Mouse (Mus musculus): ENCODE measurements around the gene Lztr1. TPM values are rescaled to one million over a fixed set of nuclear protein-coding genes. Genes with fewer than 3 reads are reported as not detected.
"Not testable (repeated sequence)": the region's sequence is repeated elsewhere in the genome, so short reads cannot be mapped to it uniquely, and the experiment has no call there.

The Lztr1 gene
- total RNA-seq, 2 experiments from 2014 or later = 35.0 to 73.7 TPM

- ATAC-seq (replicated peaks; ENCODE audit: poor library complexity, severe bottlenecking) = no peak
Observed at GRCm38 (mm10) chr16:17502681-17503080, 5.8 kb upstream of the Lztr1 start.

- no peak for ATAC-seq (replicated peaks; ENCODE audit: poor library complexity, severe bottlenecking)
Observed at GRCm38 (mm10) chr16:17507018-17507552, 1.4 kb upstream of the Lztr1 start.

GRCm38 (mm10) chr16:17508031-17508430, 457 bp upstream of the Lztr1 start:
- ATAC-seq (replicated peaks; ENCODE audit: poor library complexity, severe bottlenecking) = not testable (repeated sequence)

DNA sequence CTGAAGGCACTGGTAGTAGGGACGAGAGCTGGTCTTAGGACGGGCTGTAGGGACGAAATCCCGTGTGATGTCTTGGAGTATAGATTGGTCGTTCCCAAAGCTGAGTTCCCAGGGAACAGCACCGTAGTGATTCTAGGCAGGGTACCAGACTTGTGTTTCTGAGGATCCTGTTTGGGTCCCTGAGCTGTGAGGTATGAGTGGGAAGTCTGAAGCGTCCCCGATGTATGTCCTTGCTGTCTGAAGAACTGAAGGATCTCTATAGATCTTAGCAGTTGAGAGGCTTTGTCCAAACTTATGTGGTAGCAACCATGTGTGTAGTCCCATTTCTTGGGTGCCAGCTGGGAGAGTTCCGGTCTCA, 731 bp downstream of the Lztr1 start:
- ATAC-seq (replicated peaks; ENCODE audit: poor library complexity, severe bottlenecking) = no peak

DNA sequence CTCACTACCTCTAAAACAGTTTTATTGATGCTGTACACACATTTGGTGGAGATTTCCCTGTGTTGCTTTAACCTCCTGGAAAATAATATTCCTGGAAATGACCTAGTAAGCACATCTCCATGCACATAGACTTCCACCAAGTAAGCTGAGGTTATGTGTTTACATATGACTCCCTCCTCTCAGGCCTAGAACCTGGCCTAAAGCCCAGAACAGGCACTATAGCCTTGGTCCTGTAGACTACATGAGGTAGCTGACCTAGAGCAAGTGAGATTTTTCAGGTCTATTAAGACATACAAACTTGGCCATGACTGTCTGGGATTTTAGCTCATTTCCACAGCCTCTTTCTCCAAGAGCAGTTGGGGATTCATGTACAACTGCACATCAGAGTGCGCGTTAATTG, 1.7 kb downstream of the Lztr1 start:
- no peak for ATAC-seq (replicated peaks; ENCODE audit: poor library complexity, severe bottlenecking)

DNA sequence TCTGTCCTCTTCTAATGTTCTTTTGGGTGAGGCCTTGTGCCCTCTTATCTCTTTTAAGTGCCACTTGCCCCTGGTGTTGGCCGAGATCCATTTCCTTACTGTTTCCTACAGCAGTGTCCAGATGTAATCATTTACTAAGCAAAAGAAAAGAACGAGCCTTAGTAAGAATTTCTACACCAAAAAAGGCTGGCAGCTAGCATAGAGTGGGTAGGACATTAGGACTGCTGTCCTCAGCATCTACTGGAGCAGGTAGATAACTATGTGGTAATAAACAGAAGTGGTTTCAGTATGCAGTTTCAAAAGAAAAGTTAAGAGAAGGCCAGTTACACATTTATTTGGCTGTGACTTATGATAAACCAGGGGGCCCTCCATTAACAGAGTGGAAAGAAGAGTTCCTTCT, 2.2 kb downstream of the Lztr1 start:
- no peak for ATAC-seq (replicated peaks; ENCODE audit: poor library complexity, severe bottlenecking)

DNA sequence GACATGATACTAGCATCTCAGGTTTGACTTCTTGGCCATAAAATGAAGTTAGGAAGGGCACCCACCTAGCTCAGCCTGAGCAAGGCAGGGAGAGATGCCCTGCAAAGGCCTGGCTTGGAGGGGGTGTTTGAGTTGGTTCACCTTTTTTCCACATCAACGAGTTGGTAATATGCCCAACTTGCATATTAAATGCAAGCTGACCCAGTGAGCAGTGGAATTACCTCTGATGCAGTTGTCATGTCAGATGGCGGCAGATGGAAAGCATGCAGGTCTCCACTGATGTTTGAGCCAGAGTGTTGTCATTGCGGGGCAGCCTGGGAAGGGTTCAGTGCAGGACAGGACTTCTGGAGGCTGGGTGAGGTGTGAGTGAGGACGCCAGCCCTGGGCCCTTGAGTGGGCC, 2.9 kb downstream of the Lztr1 start:
- no peak for ATAC-seq (replicated peaks; ENCODE audit: poor library complexity, severe bottlenecking)

GRCm38 (mm10) chr16:17518910-17519309, 10.4 kb downstream of the Lztr1 start:
- ATAC-seq (replicated peaks; ENCODE audit: poor library complexity, severe bottlenecking) = no peak

GRCm38 (mm10) chr16:17524156-17524555, 15.7 kb downstream of the Lztr1 start:
- ATAC-seq (replicated peaks; ENCODE audit: poor library complexity, severe bottlenecking) = no peak

DNA sequence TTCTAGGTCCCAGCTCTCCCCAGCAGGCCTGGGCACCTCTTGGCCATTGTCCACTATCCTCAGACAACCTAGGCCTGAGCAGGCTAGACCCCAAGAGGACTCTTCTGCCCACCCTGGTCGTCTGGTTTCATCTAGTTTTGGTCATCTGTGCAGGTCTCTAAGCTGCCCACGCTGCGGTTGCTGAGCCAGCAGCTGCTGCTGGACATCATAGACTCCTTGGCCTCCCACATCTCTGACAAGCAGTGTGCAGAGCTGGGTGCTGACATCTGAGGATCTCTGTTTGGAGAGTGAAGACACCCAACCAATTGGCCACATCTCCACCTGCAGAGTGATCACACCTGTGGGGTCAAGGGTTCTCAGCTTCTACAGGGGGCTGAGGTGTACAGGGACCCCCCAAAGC, 17.0 kb downstream of the Lztr1 start:
- no peak for ATAC-seq (replicated peaks; ENCODE audit: poor library complexity, severe bottlenecking)

DNA sequence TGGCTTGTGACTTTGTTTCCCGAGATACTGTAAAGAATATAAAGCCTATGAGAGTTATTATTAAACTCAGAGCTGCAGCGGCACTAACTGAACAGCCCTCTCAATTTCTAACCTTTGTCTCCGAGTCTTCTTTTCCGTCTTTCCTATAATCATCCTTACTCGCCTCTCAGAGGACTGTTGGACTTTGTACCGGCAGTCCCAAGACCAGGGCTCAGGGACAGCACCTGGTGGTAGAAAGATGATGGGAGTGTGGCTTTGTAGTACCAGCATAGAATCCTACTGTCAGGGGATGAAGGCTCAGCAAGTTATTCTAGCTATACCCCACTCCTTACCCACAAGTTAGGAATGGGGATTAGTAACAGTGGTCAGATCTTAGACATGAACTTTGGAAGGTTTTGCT, 17.7 kb downstream of the Lztr1 start:
- no peak for ATAC-seq (replicated peaks; ENCODE audit: poor library complexity, severe bottlenecking)

DNA sequence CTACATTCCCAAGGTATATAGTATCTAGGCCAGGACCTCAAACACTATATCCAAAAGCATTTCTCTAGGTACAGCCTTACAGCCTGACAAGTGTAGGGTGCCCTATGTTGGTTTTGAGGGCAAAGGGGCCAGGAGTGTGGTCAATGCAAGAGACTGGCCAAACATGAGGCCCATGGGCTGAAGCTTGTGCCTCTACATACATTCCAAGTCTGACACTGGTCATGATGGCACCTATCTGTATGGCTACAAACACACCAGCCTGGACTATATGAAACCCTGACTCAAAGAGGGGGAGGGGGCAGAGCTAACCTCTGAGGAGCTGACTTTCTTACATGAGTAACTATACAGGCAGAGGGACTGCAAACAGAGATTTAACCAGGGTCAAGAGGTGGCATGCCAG, 19.1 kb downstream of the Lztr1 start:
- no peak for ATAC-seq (replicated peaks; ENCODE audit: poor library complexity, severe bottlenecking)

DNA sequence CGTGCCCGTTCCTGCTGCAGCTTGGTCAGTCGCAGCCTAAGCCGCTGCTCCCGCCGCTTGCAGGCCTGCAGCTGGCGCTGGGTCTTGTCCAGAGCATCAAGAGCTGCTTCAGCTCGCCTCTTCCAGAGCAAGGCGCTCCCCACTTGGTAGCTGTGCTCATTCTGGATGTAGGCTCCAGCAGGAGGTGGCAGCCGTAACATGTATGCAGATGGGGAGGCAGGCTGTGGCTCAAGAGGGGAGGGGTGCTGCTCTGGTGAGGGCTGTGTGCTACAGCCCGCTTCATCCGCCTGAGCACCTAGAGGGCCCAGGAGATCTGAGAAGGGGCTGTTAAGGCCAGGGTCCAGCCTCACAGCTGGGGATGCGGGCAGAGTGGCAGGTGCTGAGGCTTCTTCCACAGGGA, 19.8 kb downstream of the Lztr1 start:
- no peak for ATAC-seq (replicated peaks; ENCODE audit: poor library complexity, severe bottlenecking)

- no peak for ATAC-seq (replicated peaks; ENCODE audit: poor library complexity, severe bottlenecking)
Observed at GRCm38 (mm10) chr16:17529981-17530586, 21.6 kb downstream of the Lztr1 start.

DNA sequence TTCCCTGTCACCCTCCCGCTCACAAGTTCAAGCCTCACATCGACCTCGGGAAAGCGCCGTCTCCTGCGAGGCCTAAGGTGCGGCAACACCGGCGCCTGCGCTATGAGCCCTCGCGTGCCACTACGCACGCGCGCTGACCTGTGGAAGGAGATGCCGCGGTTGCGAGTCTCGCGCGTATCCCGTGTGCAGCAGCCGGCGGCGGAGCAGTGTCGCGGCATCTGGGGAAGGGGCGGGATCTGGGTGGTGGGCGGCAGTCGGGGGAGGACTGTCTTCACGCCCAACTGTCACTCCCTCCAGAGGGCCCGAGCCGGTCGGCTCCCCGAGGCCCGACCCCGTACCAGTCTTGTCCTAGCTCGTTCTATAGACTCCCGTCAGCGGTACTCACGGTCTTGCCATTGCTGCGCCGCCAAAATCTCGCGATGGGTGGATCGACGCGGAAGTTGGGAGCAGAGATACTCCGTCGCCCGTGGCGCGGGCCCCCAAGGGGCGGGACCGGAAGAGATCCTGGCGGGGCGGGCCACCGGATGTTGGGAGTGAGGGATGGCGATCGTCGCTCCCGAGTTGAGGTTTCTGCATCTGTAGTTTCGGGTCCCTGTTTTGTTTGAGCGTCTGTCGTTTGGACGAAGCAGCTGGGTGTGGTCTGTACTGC, 22.3 kb downstream of the Lztr1 start, which contains the start of gene Thap7:
Gene Thap7, minus strand, starts transcription at position 497 of the 649 bp plus-strand sequence.
- peak; percentile 91 for ATAC-seq (replicated peaks; ENCODE audit: poor library complexity, severe bottlenecking)

- ATAC-seq (replicated peaks; ENCODE audit: poor library complexity, severe bottlenecking) = 0 out of 2 replicates have a peak, but pooled peaks have one; percentile 12
Observed at GRCm38 (mm10) chr16:17532271-17532670, 23.8 kb downstream of the Lztr1 start.

GRCm38 (mm10) chr16:17532676-17533329, 24.3 kb downstream of the Lztr1 start:
- ATAC-seq (replicated peaks; ENCODE audit: poor library complexity, severe bottlenecking) = no peak

- ATAC-seq (replicated peaks; ENCODE audit: poor library complexity, severe bottlenecking) = no peak
Observed at GRCm38 (mm10) chr16:17536584-17536983, 28.1 kb downstream of the Lztr1 start.

DNA sequence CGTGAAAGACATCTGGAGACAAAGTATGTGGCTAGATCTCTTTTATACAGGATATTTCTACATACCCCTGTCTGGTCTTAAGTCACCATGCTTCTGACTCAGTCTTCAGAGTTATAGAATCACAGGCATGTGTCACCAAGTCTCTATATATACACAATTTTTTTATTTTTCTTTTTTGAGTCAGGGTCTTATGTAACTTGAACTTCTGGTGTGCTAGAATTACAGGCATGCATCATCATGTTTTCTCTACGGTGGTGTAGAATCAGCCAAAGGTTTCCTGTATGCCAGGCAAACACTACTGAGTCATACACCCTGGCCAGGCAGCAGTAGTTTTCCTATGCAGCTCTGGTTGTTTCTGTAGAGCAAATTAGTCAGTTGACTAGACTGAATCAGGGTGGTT, 34.1 kb downstream of the Lztr1 start:
- ATAC-seq (replicated peaks; ENCODE audit: poor library complexity, severe bottlenecking) = no peak

- no peak for ATAC-seq (replicated peaks; ENCODE audit: poor library complexity, severe bottlenecking)
Observed at GRCm38 (mm10) chr16:17552837-17553236, 44.3 kb downstream of the Lztr1 start.

- ATAC-seq (replicated peaks; ENCODE audit: poor library complexity, severe bottlenecking) = peak; percentile 84
Observed at GRCm38 (mm10) chr16:17553910-17554685, 45.6 kb downstream of the Lztr1 start.
